Mouse (Mus musculus) spleen, postnatal 4 days (tissue): Measurements from ENCODE around the gene A230050P20Rik.

Experiments
- DNase-seq, 2 experiments: peaks; one replicate each; pipeline ENCODE4 v3.0.0; 2022; ENCODE audit warnings: low spot score in 2 of 2

Gene A230050P20Rik

GRCm38 (mm10) chr9:20894629-20895028 is 26.2 kb downstream of the A230050P20Rik start:
- peak in 1 of 2 experiments; percentile 10 for DNase-seq

GRCm38 (mm10) chr9:20895382-20895781 is 26.9 kb downstream of the A230050P20Rik start:
- no peak for DNase-seq

GRCm38 (mm10) chr9:20897736-20898510 is 29.5 kb downstream of the A230050P20Rik start:
- peak in 1 of 2 experiments; percentile 11 for DNase-seq

- peak; percentile 86 to 96 for DNase-seq
These were observed 30.1 kb downstream of the A230050P20Rik start, which contains the start of gene Eif3g for GRCm38 (mm10) chr9:20898511-20899073. Gene Eif3g, minus strand, starts transcription at chr9:20898623.

- DNase-seq: peak in 1 of 2 experiments; percentile 42
These were observed 33.2 kb downstream of the A230050P20Rik start for GRCm38 (mm10) chr9:20901466-20902173.

GRCm38 (mm10) chr9:20902174-20902491 is 33.7 kb downstream of the A230050P20Rik start:
- DNase-seq: no peak

GRCm38 (mm10) chr9:20909948-20910347 is 41.5 kb downstream of the A230050P20Rik start:
- no peak for DNase-seq

GRCm38 (mm10) chr9:20916160-20916559 is 47.7 kb downstream of the A230050P20Rik start:
- DNase-seq: peak in 1 of 2 experiments; percentile 46

- no peak for DNase-seq
These were observed 54.8 kb downstream of the A230050P20Rik start for GRCm38 (mm10) chr9:20923258-20923657.
